Comparison of ENCODE assay signal across 12 mouse cellular contexts in genomic region chr11:32889248-32889647, GRCm38 (mm10).
DNase-seq lines count a peak whose midpoint lies in the region; ATAC-seq lines count a peak whose summit lies in the region.
"Had no signal": no experiment of that assay in that cellular context is flagged by ENCODE, and none has a peak within 500 bp of the region (broad histone marks: within the 10 kb centered on the region; RNA-seq: fewer than 3 reads in every experiment).

No protein-coding gene starts in this region.

- no peak for ATAC-seq in intestine, embryonic 14.5 days (replicated peaks; ENCODE audit: low FRiP score, low TSS enrichment, low read depth)
- ATAC-seq in intestine, embryonic 15.5 days, result no peak
- no peak for ATAC-seq in hindbrain, embryonic 12.5 days (ENCODE audit: low FRiP score)

- H3K27me3 ChIP-seq in intestine, embryonic 14.5 days (replicated peaks; ENCODE audit: control insufficient read depth, insufficient read depth, low read length), result no peaks in the 10 kb centered on the region
- no peaks in the 10 kb centered on the region for H3K27me3 ChIP-seq in intestine, embryonic 15.5 days (replicated peaks)
- no peaks in the 10 kb centered on the region for H3K27me3 ChIP-seq in hindbrain, embryonic 12.5 days

- no peaks in the 10 kb centered on the region for H3K9me3 ChIP-seq in intestine, embryonic 14.5 days (ENCODE audit: control insufficient read depth, low read length)
- H3K9me3 ChIP-seq in intestine, embryonic 15.5 days, result no peaks in the 10 kb centered on the region
- no peaks in the 10 kb centered on the region for H3K9me3 ChIP-seq in hindbrain, embryonic 12.5 days (replicated peaks)
- H3K9me3 ChIP-seq: G1E had no signal

- WGBS in intestine, embryonic 14.5 days, result 22% methylated on average over 7 of the region's 7 CpGs
- WGBS in intestine, embryonic 15.5 days, result 24% methylated on average over 7 of the region's 7 CpGs
- WGBS in hindbrain, embryonic 12.5 days, result 39% methylated on average over 7 of the region's 7 CpGs

- no peaks in the 10 kb centered on the region for H3K36me3 ChIP-seq in intestine, embryonic 14.5 days (ENCODE audit: control insufficient read depth, insufficient read depth, low read length)
- H3K36me3 ChIP-seq in intestine, embryonic 15.5 days, result no peaks in the 10 kb centered on the region
- no peaks in the 10 kb centered on the region for H3K36me3 ChIP-seq in hindbrain, embryonic 12.5 days
- H3K36me3 ChIP-seq: G1E had no signal

- H3K4me3 ChIP-seq in intestine, embryonic 14.5 days (ENCODE audit: low read depth, low read length), result no peak overlapping the region
- H3K4me3 ChIP-seq in intestine, embryonic 15.5 days (replicated peaks), result no peak overlapping the region
- no peak overlapping the region for H3K4me3 ChIP-seq in hindbrain, embryonic 12.5 days

- no peaks in the 10 kb centered on the region for H3K4me1 ChIP-seq in intestine, embryonic 14.5 days (replicated peaks; ENCODE audit: control insufficient read depth, insufficient read depth, low read length)
- no peaks in the 10 kb centered on the region for H3K4me1 ChIP-seq in intestine, embryonic 15.5 days (replicated peaks)
- H3K4me1 ChIP-seq in hindbrain, embryonic 12.5 days, result no peaks in the 10 kb centered on the region

- H3K4me2 ChIP-seq in intestine, embryonic 14.5 days (ENCODE audit: low read length), result no peak overlapping the region
- H3K4me2 ChIP-seq in intestine, embryonic 15.5 days (replicated peaks), result no peak overlapping the region
- H3K4me2 ChIP-seq in hindbrain, embryonic 12.5 days (replicated peaks), result no peak overlapping the region

- H3K27ac ChIP-seq in intestine, embryonic 14.5 days (ENCODE audit: low read depth), result no peak overlapping the region
- no peak overlapping the region for H3K27ac ChIP-seq in intestine, embryonic 15.5 days
- H3K27ac ChIP-seq in hindbrain, embryonic 12.5 days, result no peak overlapping the region

- H3K9ac ChIP-seq in intestine, embryonic 14.5 days (ENCODE audit: low read length), result no peak overlapping the region
- H3K9ac ChIP-seq in intestine, embryonic 15.5 days, result no peak overlapping the region
- H3K9ac ChIP-seq in hindbrain, embryonic 12.5 days, result no peak overlapping the region

- peak; percentile 72 for DNase-seq in intestine, embryonic 14.5 days (ENCODE audit: low spot score)
- peak; percentile 32 for DNase-seq in 3T3-L1 (ENCODE audit: low read depth, low spot score)
- DNase-seq in Muller cell, postnatal 12 days (ENCODE audit: inconsistent ontology term), result peak; percentile 39
- peak; percentile 52 for DNase-seq in embryo, embryonic 11 days
- DNase-seq in layer of hippocampus, postnatal 14 days (ENCODE audit: low spot score in 2 of 2), result no peak
- no peak for DNase-seq in thymus, postnatal 4 days
- DNase-seq: left cerebral cortex, postnatal 4 days; right cerebral cortex, postnatal 14 days; thymus, adult 18-20 months had no signal

Comparison
In these comparisons a context has a peak if more than half of its experiments do, and no peak if none do; other contexts are left out.
1. DNase-seq: peak in intestine, embryonic 14.5 days (single experiment), 3T3-L1 (single experiment), Muller cell, postnatal 12 days (single experiment) and embryo, embryonic 11 days (single experiment); none in layer of hippocampus, postnatal 14 days (0 of 2) and thymus, postnatal 4 days (single experiment).